Mouse (Mus musculus) liver, adult 2 months (tissue): Measurements from ENCODE around the gene Serpinf1. TPM values are rescaled to one million over a fixed set of nuclear protein-coding genes. Genes with fewer than 3 reads are reported as not detected.

Experiments used
- DNase-seq: peaks from one replicate; pipeline ENCODE4 v3.0.0-alpha.2; 2011; ENCODE audit warnings: low read depth, low spot score; ENCODE audit errors: extremely low read depth
- H3K27ac ChIP-seq: fragments of 200-500 bp; replicated peaks from 2 replicates; pipeline ENCODE4 v1.5.1; 2012; ENCODE audit warnings: low read depth, mild to moderate bottlenecking, control low read depth, inconsistent platforms, low read length; ENCODE audit not compliant: insufficient read depth
- H3K27me3 ChIP-seq: fragments of 200-500 bp; 2 replicates; pipeline ENCODE4 v1.6.1; 2012; ENCODE audit warnings: mild to moderate bottlenecking, moderate library complexity, low read length, inconsistent platforms; ENCODE audit not compliant: control insufficient read depth, insufficient read depth
- H3K36me3 ChIP-seq: fragments of 200-500 bp; 2 replicates; pipeline ENCODE4 v1.6.1; 2012; ENCODE audit warnings: low read length, inconsistent platforms; ENCODE audit not compliant: control insufficient read depth, insufficient read depth
- H3K4me1 ChIP-seq: fragments of 200-500 bp; 2 replicates; pipeline ENCODE4 v1.6.1; 2011; ENCODE audit warnings: low read length; ENCODE audit not compliant: control insufficient read depth, insufficient read depth
- H3K4me3 ChIP-seq: fragments of 200-500 bp; 2 replicates; pipeline ENCODE4 v1.5.1; 2011; ENCODE audit warnings: low read depth, mild to moderate bottlenecking, control low read depth, low read length, moderate library complexity; ENCODE audit not compliant: insufficient read depth
- H3K79me2 ChIP-seq: fragments of 200-500 bp; 2 replicates; pipeline ENCODE4 v1.6.1; 2012; ENCODE audit warnings: inconsistent platforms, mild to moderate bottlenecking, low read length, moderate library complexity; ENCODE audit not compliant: control insufficient read depth, insufficient read depth
- H3K9ac ChIP-seq: fragments of 200-500 bp; 2 replicates; pipeline ENCODE4 v1.6.1; 2012; ENCODE audit warnings: low read depth, mild to moderate bottlenecking, control low read depth, inconsistent platforms, low read length
- CTCF ChIP-seq: fragments of 200-500 bp; IDR thresholded peaks from 2 replicates; pipeline ENCODE4 v1.5.1; 2011; ENCODE audit warnings: low read depth, low read length, control low read depth
- POLR2A ChIP-seq: fragments of 200-500 bp; IDR thresholded peaks from 2 replicates; pipeline ENCODE4 v1.6.1; 2011; ENCODE audit warnings: low read length, control low read depth; ENCODE audit not compliant: insufficient read depth; ENCODE audit errors: extremely low read depth
- WGBS: fragments of 180-500 bp; shearing (Covaris S2); methylation state at CpG from one replicate; pipeline ENCODE4 v1.1.7; 2018; 5-methylcytosine and 5-hydroxymethylcytosine counted together
- polyA plus RNA-seq: library from polyadenylated mRNA; depleted of rRNA; stranded (reverse); fragments of >200 nt; gene quantifications from 2 replicates; pipeline ENCODE4 v1.2.3, GENCODE M21; 2012
- total RNA-seq: library from RNA; depleted of rRNA; stranded (reverse); fragments of >200 nt; gene quantifications from 2 replicates; pipeline ENCODE4 v1.2.3, GENCODE M21; 2014

The Serpinf1 gene
- total and polyA plus RNA-seq, 2 experiments: 810 to 891 TPM

DNA sequence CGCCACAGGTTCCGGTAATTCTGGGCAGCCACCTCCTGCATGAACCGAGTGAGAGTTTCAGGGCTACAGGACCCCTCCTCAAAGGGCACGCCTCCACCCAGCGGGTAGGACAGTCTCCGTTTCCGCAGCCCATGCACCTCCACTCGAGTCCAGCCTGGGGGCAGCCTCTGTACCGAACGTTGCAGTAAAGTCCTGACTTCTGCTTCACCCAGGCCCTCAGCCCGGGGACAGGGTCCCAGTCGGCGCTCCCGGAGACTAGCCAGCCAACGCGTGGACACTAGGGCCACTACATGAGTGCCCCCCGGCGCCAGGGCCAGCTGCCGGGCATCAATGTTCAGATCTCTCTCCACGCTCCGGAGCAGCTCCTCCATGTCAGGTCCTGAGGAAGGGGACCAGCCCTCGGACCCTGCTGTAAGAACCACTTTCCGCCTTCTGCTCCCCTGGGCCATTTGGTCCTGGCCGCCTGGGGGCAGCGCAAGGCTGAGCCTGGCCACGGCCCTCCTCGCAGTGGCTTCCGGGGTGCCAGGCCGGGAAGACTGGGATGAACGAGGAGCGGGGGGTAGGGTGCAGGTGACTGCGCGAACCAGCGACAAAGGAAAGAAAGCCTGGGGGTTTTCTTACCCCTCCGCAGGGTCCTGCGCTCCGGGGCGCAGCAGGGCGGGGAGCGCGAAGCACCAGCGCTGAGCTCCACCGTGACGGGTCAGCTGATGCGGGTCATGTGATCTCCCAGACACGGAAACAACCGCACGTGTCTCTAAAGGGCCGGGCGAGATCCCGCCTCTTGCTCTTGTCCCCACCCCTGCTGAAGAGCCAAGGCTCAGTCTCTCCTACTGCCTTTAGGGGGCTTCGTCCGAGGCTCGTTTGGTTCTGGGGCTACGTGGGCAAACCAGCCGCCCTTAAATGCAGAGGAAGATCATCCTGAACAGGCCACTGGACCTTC, 31.8 kb upstream of the Serpinf1 start, which contains the start of gene Wdr81:
Gene Wdr81, minus strand, starts transcription at position 727 of the 940 bp plus-strand sequence.
- H3K27me3 ChIP-seq: no peaks in the 10 kb centered on the region
- peak within 1 kb of the TSS; percentile 77 for H3K27ac ChIP-seq
- peaks cover 39% of the 10 kb centered on the region for H3K79me2 ChIP-seq
- H3K4me3 ChIP-seq: peak within 1 kb of the TSS; percentile 78
- WGBS: 1% methylated on average over 55 of the region's 56 CpGs
- peaks cover 2% of the 10 kb centered on the region; the same call in 1 of the 2 replicates for H3K36me3 ChIP-seq
- H3K4me1 ChIP-seq: peaks cover 52% of the 10 kb centered on the region
- peak within 1 kb of the TSS; percentile 85 for H3K9ac ChIP-seq
- peak; percentile 60 for TF ChIP-seq CTCF
- peak; percentile 78 for TF ChIP-seq POLR2A
- DNase-seq: peak; percentile 85

DNA sequence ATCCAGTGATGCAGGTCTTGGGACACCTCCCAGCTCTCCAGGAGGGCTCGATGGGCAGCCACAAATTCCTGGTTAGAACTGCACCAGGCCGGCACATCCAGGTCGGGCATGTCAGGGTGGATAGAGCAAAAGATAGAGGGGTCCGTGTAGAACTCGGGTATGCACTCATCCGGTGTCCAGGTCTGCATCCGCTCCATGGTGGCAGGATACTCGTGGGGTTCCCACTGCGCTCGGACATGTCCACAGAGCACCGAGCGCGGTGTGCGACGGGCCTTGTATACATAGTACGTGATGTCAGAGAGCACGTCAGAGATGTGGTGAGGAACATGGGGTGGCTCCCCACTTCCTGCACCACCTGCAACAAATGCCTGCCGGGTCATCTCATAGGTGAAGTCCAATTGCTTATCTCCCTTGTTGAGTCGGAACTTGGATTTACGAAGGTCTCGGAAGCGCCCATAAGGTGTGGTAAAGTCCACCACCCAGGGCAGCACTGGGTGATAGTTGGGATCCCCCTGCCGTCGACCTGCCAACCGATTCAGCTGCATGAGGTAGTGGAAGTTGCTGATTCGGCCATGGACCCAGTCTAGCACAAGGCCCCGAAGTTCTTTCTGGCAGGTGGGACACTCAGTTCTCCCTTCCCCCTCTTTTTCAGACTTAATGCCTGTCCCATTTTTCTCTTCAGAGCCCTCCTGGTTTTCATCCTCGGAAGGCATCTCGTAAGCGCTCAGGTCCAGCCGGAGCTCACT, 30.5 kb upstream of the Serpinf1 start:
- H3K27me3 ChIP-seq: no peaks in the 10 kb centered on the region
- peaks cover 42% of the 10 kb centered on the region for H3K4me1 ChIP-seq
- TF ChIP-seq POLR2A: no peak
- no peak for TF ChIP-seq CTCF
- peaks cover 44% of the 10 kb centered on the region for H3K79me2 ChIP-seq
- no peak overlapping the region for H3K4me3 ChIP-seq
- DNase-seq: no peak
- no peak overlapping the region for H3K27ac ChIP-seq
- H3K36me3 ChIP-seq: peaks cover 13% of the 10 kb centered on the region; the same call in 1 of the 2 replicates
- WGBS: 88% methylated on average over 31 of the region's 31 CpGs
- peak overlapping the region; percentile 85; the same call in 1 of the 2 replicates for H3K9ac ChIP-seq

DNA sequence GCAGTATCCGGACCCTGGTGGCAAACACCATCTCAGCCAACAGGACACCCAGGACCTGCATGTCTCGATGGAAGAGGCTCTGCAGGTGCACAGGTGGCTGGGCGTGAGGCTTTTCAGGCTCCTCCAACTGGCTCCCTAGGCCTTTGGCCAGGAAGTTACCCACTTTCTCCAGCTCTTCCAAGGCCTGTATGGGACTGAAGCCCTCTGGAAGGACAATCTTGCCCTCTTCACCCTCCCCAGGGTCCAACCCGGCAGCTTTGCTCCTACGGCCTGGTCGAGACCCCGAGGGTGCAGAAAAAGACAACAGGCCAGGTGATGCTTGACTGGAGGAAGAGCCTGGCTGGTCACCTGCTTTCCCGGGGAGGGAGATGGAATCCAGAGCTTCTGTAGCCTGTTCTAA, 29.6 kb upstream of the Serpinf1 start:
- no peak overlapping the region for H3K27ac ChIP-seq
- H3K4me1 ChIP-seq: peaks cover 40% of the 10 kb centered on the region
- TF ChIP-seq CTCF: no peak
- TF ChIP-seq POLR2A: no peak
- no peak for DNase-seq
- no peak overlapping the region for H3K9ac ChIP-seq
- H3K27me3 ChIP-seq: no peaks in the 10 kb centered on the region
- peaks cover 17% of the 10 kb centered on the region; the same call in 1 of the 2 replicates for H3K36me3 ChIP-seq
- peaks cover 44% of the 10 kb centered on the region for H3K79me2 ChIP-seq
- WGBS: 89% methylated on average over 8 of the region's 8 CpGs
- H3K4me3 ChIP-seq: no peak overlapping the region

DNA sequence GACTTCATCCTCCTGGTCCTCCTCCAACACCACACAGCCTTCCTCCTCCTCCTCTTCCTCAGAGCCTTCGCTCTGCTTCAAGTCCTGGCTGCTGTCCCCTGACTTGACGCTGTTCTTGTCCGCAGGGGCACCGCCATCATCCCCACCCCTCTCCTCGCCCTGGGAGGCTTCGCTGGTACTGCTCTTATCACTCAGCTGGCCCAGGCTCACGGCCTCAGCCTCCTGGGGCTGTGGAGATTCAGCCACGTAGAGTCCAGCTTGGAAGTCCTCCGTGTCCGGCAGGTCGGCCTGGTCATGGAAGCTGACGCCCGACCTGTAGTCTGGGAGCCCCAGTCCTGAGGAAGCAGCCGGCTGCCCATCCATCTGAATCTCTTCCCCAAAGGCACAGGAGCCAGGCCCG, 28.4 kb upstream of the Serpinf1 start:
- Histone ChIP-seq H3K4me1 (peaks cover 39% of the 10 kb centered on the region), H3K36me3 (peaks cover 20% of the 10 kb centered on the region; the same call in 1 of the 2 replicates), H3K27me3 (no peaks in the 10 kb centered on the region), H3K79me2 (peaks cover 44% of the 10 kb centered on the region), H3K4me3 (no peak overlapping the region), H3K9ac (peak overlapping the region; percentile 20; the same call in 1 of the 2 replicates), H3K27ac (no peak overlapping the region)
- DNase-seq: no peak
- 87% methylated on average over 15 of the region's 15 CpGs for WGBS
- TF ChIP-seq CTCF (no peak), POLR2A (no peak)

DNA sequence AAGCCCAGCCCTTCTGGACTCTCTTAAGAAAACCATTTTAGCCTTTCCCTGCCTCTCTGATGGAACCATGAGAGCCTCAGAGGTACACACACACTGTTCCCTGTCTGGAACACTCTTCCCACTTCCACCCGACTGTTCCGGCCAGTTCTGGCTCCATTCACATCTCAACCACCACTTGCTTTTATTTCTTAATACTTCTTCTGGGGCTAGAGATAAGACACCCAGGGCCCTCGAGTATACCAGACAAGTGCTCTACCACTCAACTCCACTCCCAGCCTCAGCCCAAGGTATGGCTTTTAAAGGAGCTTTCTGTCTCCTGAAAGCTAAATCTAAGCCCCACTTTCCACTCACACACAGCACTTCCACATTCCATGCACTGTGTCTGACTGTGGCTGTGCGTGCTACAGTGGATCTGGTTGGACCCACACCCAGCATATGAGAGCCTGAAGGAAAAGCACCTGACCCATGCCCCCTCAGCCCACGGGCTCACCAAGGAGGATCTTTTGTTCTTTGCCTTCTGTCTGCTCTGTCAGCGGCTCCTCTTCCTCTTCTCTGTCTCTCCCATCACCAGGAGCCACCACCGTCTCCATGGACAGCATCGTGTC, 27.9 kb upstream of the Serpinf1 start:
- no peak for DNase-seq
- no peak overlapping the region for H3K4me3 ChIP-seq
- H3K27me3 ChIP-seq: no peaks in the 10 kb centered on the region
- H3K27ac ChIP-seq: no peak overlapping the region
- peaks cover 44% of the 10 kb centered on the region for H3K79me2 ChIP-seq
- WGBS: 68% methylated on average over 8 of the region's 8 CpGs
- TF ChIP-seq CTCF (no peak), POLR2A (no peak)
- H3K4me1 ChIP-seq: peaks cover 39% of the 10 kb centered on the region
- H3K36me3 ChIP-seq: peaks cover 20% of the 10 kb centered on the region; the same call in 1 of the 2 replicates
- H3K9ac ChIP-seq: peak overlapping the region; percentile 20; the same call in 1 of the 2 replicates
